15 mouse cellular contexts compared by ENCODE assay signal in the genomic region with DNA sequence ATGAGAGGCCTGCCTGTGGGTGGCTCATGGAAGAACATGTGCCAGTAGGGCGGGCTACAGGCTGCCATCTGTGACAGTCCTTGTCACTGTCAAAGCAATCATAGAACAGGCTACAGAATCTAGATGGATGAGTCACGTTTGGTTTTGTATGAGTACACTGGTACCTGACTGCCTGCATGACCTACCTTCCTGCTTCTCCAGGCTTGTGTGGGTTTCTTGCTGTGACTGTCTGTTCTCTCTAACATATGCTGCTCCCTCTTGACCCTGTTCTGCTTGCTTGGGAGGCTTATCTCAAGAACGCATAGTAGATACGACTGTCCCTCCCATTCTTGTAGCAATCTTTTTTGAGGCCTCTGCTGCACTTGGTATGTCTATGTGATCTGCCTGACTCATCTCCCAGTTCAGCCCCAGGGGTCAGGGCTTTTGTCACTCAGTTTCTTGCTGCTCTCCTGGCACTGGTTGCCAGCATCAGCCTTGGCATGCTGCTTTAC. TPM values are rescaled to one million over a fixed set of nuclear protein-coding genes. Genes with fewer than 3 reads are reported as not detected.
A peak's percentile ranks its signal among the peaks of the same experiment; 100 is the strongest.
DNase-seq lines count a peak whose midpoint lies in the region; ATAC-seq and TF ChIP-seq lines count a peak whose summit lies in the region.
"Had no signal": no experiment of that assay in that cellular context is flagged by ENCODE, and none has a peak within 500 bp of the region (broad histone marks: within the 10 kb centered on the region; RNA-seq: fewer than 3 reads in every experiment).

No protein-coding gene starts in this region.

- peak; percentile 44 to 64 for DNase-seq in cerebellum, adult 2 months
- DNase-seq in right cerebral cortex, adult 2 months (ENCODE audit: low spot score in 2 of 2): peak; percentile 33 to 36
- no peak for DNase-seq in right cerebral cortex, postnatal 4 days
- peak; percentile 21 to 36 for DNase-seq in layer of hippocampus, postnatal 10 days (ENCODE audit: low spot score in 2 of 2)
- peak; percentile 50 for DNase-seq in telencephalon, adult 2 months (ENCODE audit: low read depth, low spot score)
- DNase-seq in testis, postnatal 14 days (ENCODE audit: low spot score): no peak
- DNase-seq: gastrocnemius, adult 2 months; kidney, adult 18-20 months; lung, adult 18-20 months; retina, postnatal 1 day; thymus, postnatal 36 days had no signal

- H3K36me3 ChIP-seq in intestine, postnatal 0 days (ENCODE audit: control insufficient read depth, insufficient read depth): no peaks in the 10 kb centered on the region; the same call in none of the 2 replicates

- H3K27me3 ChIP-seq in cerebellum, adult 2 months (ENCODE audit: control insufficient read depth, insufficient read depth, low read length): no peaks in the 10 kb centered on the region
- H3K27me3 ChIP-seq in intestine, postnatal 0 days (replicated peaks; ENCODE audit: control insufficient read depth, insufficient read depth, low read length): no peaks in the 10 kb centered on the region

- no peaks in the 10 kb centered on the region for H3K9me3 ChIP-seq in intestine, postnatal 0 days (ENCODE audit: control insufficient read depth)
- H3K9me3 ChIP-seq: heart, embryonic 10.5 days had no signal

- H3K4me2 ChIP-seq in intestine, postnatal 0 days (replicated peaks; ENCODE audit: low read depth): no peak overlapping the region

- no peak for ATAC-seq in cerebellum, adult (ENCODE audit: insufficient number of reproducible peaks, low FRiP score, low TSS enrichment)
- ATAC-seq in intestine, postnatal 0 days: no peak

- peaks cover 21% of the 10 kb centered on the region for H3K4me1 ChIP-seq in cerebellum, adult 2 months (ENCODE audit: control insufficient read depth, insufficient read depth, low read length)
- no peaks in the 10 kb centered on the region for H3K4me1 ChIP-seq in intestine, postnatal 0 days (replicated peaks; ENCODE audit: control insufficient read depth, insufficient read depth, low read length)

- no peak for TF ChIP-seq POLR2A in cerebellum, adult 2 months (IDR thresholded peaks at IDR 0.05; ENCODE audit: borderline replicate concordance, insufficient read depth, low read length)

- no peak overlapping the region for H3K4me3 ChIP-seq in cerebellum, adult 2 months (replicated peaks; ENCODE audit: insufficient read depth, low read depth, low read length)
- H3K4me3 ChIP-seq in intestine, postnatal 0 days (ENCODE audit: low read depth, low read length): no peak overlapping the region
- H3K4me3 ChIP-seq: erythroblast, embryonic 14.5 days; gastrocnemius, adult 2 months; heart, embryonic 10.5 days had no signal

- peak overlapping the region; percentile 51 for H3K27ac ChIP-seq in cerebellum, adult 2 months (ENCODE audit: insufficient read depth, low read length)
- H3K27ac ChIP-seq in intestine, postnatal 0 days (ENCODE audit: low read depth, low read length): no peak overlapping the region
- H3K27ac ChIP-seq: gastrocnemius, adult 2 months; heart, embryonic 10.5 days had no signal

- no peak for TF ChIP-seq CTCF in cerebellum, adult 2 months (IDR thresholded peaks at IDR 0.05; ENCODE audit: borderline replicate concordance, insufficient read depth, low read depth, low read length)
- no peak for TF ChIP-seq CTCF in intestine, postnatal 0 days (IDR thresholded peaks at IDR 0.05; ENCODE audit: low read depth)

- H3K9ac ChIP-seq in intestine, postnatal 0 days (ENCODE audit: low read depth, low read length): no peak overlapping the region

- 30% methylated on average over 4 of the region's 4 CpGs for WGBS in cerebellum, adult 2 months
- 70% methylated on average over 4 of the region's 4 CpGs for WGBS in intestine, postnatal 0 days

RNA-seq across cellular contexts. Expression of a gene that starts 56.7 kb away (rescaled TPM):
- polyA plus RNA-seq in cerebellum, adult 2 months (2012; rRNA removed): 158 and 160 TPM in 2 replicates
- total RNA-seq in layer of hippocampus, postnatal 10 days (2021): 100 to 1,000 TPM; 240 to 256 TPM
- 27.8 and 32.6 TPM in 2 replicates for polyA plus RNA-seq in intestine, postnatal 0 days (2015; fragmentation: Nextera tagmentation; extraction: Ambion mirVana)

Comparison
In these comparisons a context has a peak if more than half of its experiments do, and no peak if none do; other contexts are left out.
1. DNase-seq: peak in cerebellum, adult 2 months (2 of 2), right cerebral cortex, adult 2 months (2 of 2), layer of hippocampus, postnatal 10 days (2 of 2) and telencephalon, adult 2 months (single experiment); none in right cerebral cortex, postnatal 4 days (single experiment) and testis, postnatal 14 days (single experiment).